Mouse (Mus musculus) embryonic facial prominence, embryonic 14.5 days (tissue): ENCODE data around the gene Tlr11. TPM values are rescaled to one million over a fixed set of nuclear protein-coding genes. Genes with fewer than 3 reads are reported as not detected.

Experiments used
- polyA plus RNA-seq: library from polyadenylated mRNA; unstranded; fragments of >200 nt; fragmentation: Nextera tagmentation; extraction: Ambion mirVana; gene quantifications from 2 replicates; pipeline ENCODE4 v1.2.1, GENCODE M21; 2014

Gene Tlr11
- polyA plus RNA-seq, 1 experiment from 2014 or later: not detected

Other genes starting within 250 kb of the Tlr11 start
- 0.10 TPM in 1 of 2 replicates, not detected in the other for gene Olfr727, start 234.7 kb upstream of the Tlr11 start, polyA plus RNA-seq
- gene Olfr728, start 215.2 kb upstream of the Tlr11 start, polyA plus RNA-seq: not detected in 2 replicates
- not detected in 2 replicates for gene Olfr729, start 205.0 kb upstream of the Tlr11 start, polyA plus RNA-seq
- gene Olfr730, start 169.7 kb upstream of the Tlr11 start, polyA plus RNA-seq: not detected in 2 replicates
- gene Olfr731, start 116.0 kb upstream of the Tlr11 start, polyA plus RNA-seq: not detected in 2 replicates
- not detected in 2 replicates for gene Olfr732, start 73.7 kb upstream of the Tlr11 start, polyA plus RNA-seq
- gene Olfr733, start 56.4 kb upstream of the Tlr11 start, polyA plus RNA-seq: not detected in 2 replicates
- not detected in 2 replicates for gene Olfr734, start 31.2 kb upstream of the Tlr11 start, polyA plus RNA-seq
- not detected in 2 replicates for gene Olfr735, start 9.0 kb upstream of the Tlr11 start, polyA plus RNA-seq
- 0.20 TPM in 1 of 2 replicates, not detected in the other for gene Olfr736, start 23.2 kb downstream of the Tlr11 start, polyA plus RNA-seq
- not detected in 2 replicates for gene Olfr738, start 49.7 kb downstream of the Tlr11 start, polyA plus RNA-seq
- not detected in 2 replicates for gene Olfr739, start 60.7 kb downstream of the Tlr11 start, polyA plus RNA-seq
- not detected in 2 replicates for gene Olfr740, start 87.6 kb downstream of the Tlr11 start, polyA plus RNA-seq
- gene Olfr741, start 114.8 kb downstream of the Tlr11 start, polyA plus RNA-seq: not detected in 2 replicates
- not detected in 2 replicates for gene Olfr742, start 145.7 kb downstream of the Tlr11 start, polyA plus RNA-seq
- gene Olfr743, start 163.9 kb downstream of the Tlr11 start, polyA plus RNA-seq: not detected in 2 replicates